Mouse (Mus musculus) lung, embryonic 14.5 days (tissue): ENCODE results near the gene Agk. TPM values are rescaled to one million over a fixed set of nuclear protein-coding genes. Genes with fewer than 3 reads are reported as not detected.

Source experiments
- ATAC-seq: fragments of 200-750 bp; cut with Nextera tagmentation; 2 replicates; pipeline ENCODE4 v1.8.0; 2017; ENCODE audit warnings: mild to moderate bottlenecking, moderate TSS enrichment, moderate library complexity; ENCODE audit not compliant: insufficient read depth
- DNase-seq: peaks from one replicate; pipeline ENCODE4 v3.0.0-alpha.2; 2015
- H3K27ac ChIP-seq: fragments of 300-500 bp; sonication (generic); 2 replicates; pipeline ENCODE4 v1.5.1; 2014; ENCODE audit warnings: low read depth, mild to moderate bottlenecking, moderate library complexity
- H3K27me3 ChIP-seq: fragments of 300-500 bp; sonication (generic); 2 replicates; pipeline ENCODE4 v1.6.1; 2014; ENCODE audit warnings: low read length, control low read depth; ENCODE audit not compliant: insufficient read depth
- H3K36me3 ChIP-seq: fragments of 300-500 bp; sonication (generic); 2 replicates; pipeline ENCODE4 v1.6.1; 2014; ENCODE audit warnings: control low read depth; ENCODE audit not compliant: insufficient read depth
- H3K4me1 ChIP-seq: fragments of 300-500 bp; sonication (generic); 2 replicates; pipeline ENCODE4 v1.6.1; 2014; ENCODE audit warnings: antibody characterized with exemption, control low read depth; ENCODE audit not compliant: insufficient read depth
- H3K4me2 ChIP-seq: fragments of 300-500 bp; sonication (generic); 2 replicates; pipeline ENCODE4 v1.6.1; 2014; ENCODE audit warnings: mild to moderate bottlenecking
- H3K4me3 ChIP-seq: fragments of 300-500 bp; sonication (generic); 2 replicates; pipeline ENCODE4 v1.5.1; 2014; ENCODE audit warnings: low read depth, low read length
- H3K9ac ChIP-seq: fragments of 300-500 bp; sonication (generic); 2 replicates; pipeline ENCODE4 v1.6.1; 2014
- H3K9me3 ChIP-seq: fragments of 300-500 bp; sonication (generic); 2 replicates; pipeline ENCODE4 v1.6.1; 2016; ENCODE audit warnings: low read depth, low read length, control low read depth
- CTCF ChIP-seq: IDR thresholded peaks from 2 replicates; pipeline ENCODE4 v1.5.1; 2016; ENCODE audit warnings: antibody characterized with exemption, low read depth
- WGBS: fragments of 180-500 bp; shearing (Covaris S2); extraction: QIAGEN DNeasy Blood & Tissue Kit; methylation state at CpG from one replicate; pipeline ENCODE4 v1.1.7; 2014; 5-methylcytosine and 5-hydroxymethylcytosine counted together
- polyA plus RNA-seq: library from polyadenylated mRNA; unstranded; fragments of >200 nt; fragmentation: Nextera tagmentation; extraction: Ambion mirVana; gene quantifications from 2 replicates; pipeline ENCODE4 v1.2.1, GENCODE M21; 2014

Gene Agk
- polyA plus RNA-seq, 1 experiment from 2014 or later, result 47.3 TPM

- WGBS, result 85% methylated on average over 7 of the region's 7 CpGs
- Histone ChIP-seq H3K4me3 (no peak overlapping the region), H3K27ac (no peak overlapping the region), H3K9ac (no peak overlapping the region), H3K36me3 (no peaks in the 10 kb centered on the region), H3K9me3 (no peaks in the 10 kb centered on the region), H3K4me2 (no peak overlapping the region), H3K4me1 (peaks cover 7% of the 10 kb centered on the region; the same call in 1 of the 2 replicates), H3K27me3 (no peaks in the 10 kb centered on the region)
- ATAC-seq (no peak), DNase-seq (no peak)
- no peak for TF ChIP-seq CTCF
These were observed 102.5 kb downstream of the Agk start for GRCm38 (mm10) chr6:40427441-40427840.

- peaks cover 7% of the 10 kb centered on the region; the same call in 1 of the 2 replicates for H3K4me1 ChIP-seq
- no peak overlapping the region for H3K4me2 ChIP-seq
- TF ChIP-seq CTCF, result no peak
- no peaks in the 10 kb centered on the region for H3K36me3 ChIP-seq
- H3K9me3 ChIP-seq, result no peaks in the 10 kb centered on the region
- WGBS, result 52% methylated on average over 3 of the region's 3 CpGs
- no peak for DNase-seq
- no peak overlapping the region for H3K4me3 ChIP-seq
- no peak overlapping the region for H3K9ac ChIP-seq
- no peaks in the 10 kb centered on the region for H3K27me3 ChIP-seq
- no peak for ATAC-seq
- no peak overlapping the region for H3K27ac ChIP-seq
These were observed 103.7 kb downstream of the Agk start for GRCm38 (mm10) chr6:40428696-40429095.

- no peak overlapping the region for H3K27ac ChIP-seq
- peaks cover 7% of the 10 kb centered on the region; the same call in 1 of the 2 replicates for H3K4me1 ChIP-seq
- no peaks in the 10 kb centered on the region for H3K27me3 ChIP-seq
- DNase-seq, result peak; percentile 28
- 57% methylated on average over 4 of the region's 4 CpGs for WGBS
- no peak overlapping the region for H3K9ac ChIP-seq
- H3K4me2 ChIP-seq, result no peak overlapping the region
- TF ChIP-seq CTCF, result no peak
- peak; percentile 82 for ATAC-seq
- H3K4me3 ChIP-seq, result no peak overlapping the region
- H3K36me3 ChIP-seq, result no peaks in the 10 kb centered on the region
- no peaks in the 10 kb centered on the region for H3K9me3 ChIP-seq
These were observed 104.6 kb downstream of the Agk start for GRCm38 (mm10) chr6:40429521-40429931.

- DNase-seq, result no peak
- no peak; the same call in 1 of the 2 replicates for ATAC-seq
- no peak for TF ChIP-seq CTCF
- 0 out of 2 replicates have a peak overlapping the region, but pooled peaks have one; percentile 22 for H3K27ac ChIP-seq
- peaks cover 7% of the 10 kb centered on the region; the same call in 1 of the 2 replicates for H3K4me1 ChIP-seq
- no peaks in the 10 kb centered on the region for H3K9me3 ChIP-seq
- WGBS, result 68% methylated on average over 3 of the region's 3 CpGs
- no peaks in the 10 kb centered on the region for H3K27me3 ChIP-seq
- H3K36me3 ChIP-seq, result no peaks in the 10 kb centered on the region
- H3K9ac ChIP-seq, result no peak overlapping the region
- H3K4me3 ChIP-seq, result no peak overlapping the region
- no peak overlapping the region for H3K4me2 ChIP-seq
These were observed 105.3 kb downstream of the Agk start for GRCm38 (mm10) chr6:40430251-40430650.

GRCm38 (mm10) chr6:40430878-40431277 lies 105.9 kb downstream of the Agk start:
- TF ChIP-seq CTCF, result no peak
- no peaks in the 10 kb centered on the region for H3K9me3 ChIP-seq
- H3K4me3 ChIP-seq, result no peak overlapping the region
- WGBS, result 59% methylated on average over 3 of the region's 3 CpGs
- no peaks in the 10 kb centered on the region for H3K36me3 ChIP-seq
- ATAC-seq (no peak), DNase-seq (peak; percentile 21)
- peaks cover 7% of the 10 kb centered on the region; the same call in 1 of the 2 replicates for H3K4me1 ChIP-seq
- H3K27ac ChIP-seq, result no peak overlapping the region
- H3K27me3 ChIP-seq, result no peaks in the 10 kb centered on the region
- no peak overlapping the region for H3K4me2 ChIP-seq
- H3K9ac ChIP-seq, result no peak overlapping the region

- Histone ChIP-seq H3K4me2 (no peak overlapping the region), H3K9me3 (no peaks in the 10 kb centered on the region), H3K4me3 (no peak overlapping the region), H3K27ac (no peak overlapping the region), H3K4me1 (peaks cover 7% of the 10 kb centered on the region; the same call in 1 of the 2 replicates), H3K9ac (no peak overlapping the region), H3K27me3 (no peaks in the 10 kb centered on the region), H3K36me3 (no peaks in the 10 kb centered on the region)
- ATAC-seq (no peak), DNase-seq (peak; percentile 41)
- WGBS, result 61% methylated on average over 4 of the region's 4 CpGs
- no peak for TF ChIP-seq CTCF
These were observed 106.4 kb downstream of the Agk start for GRCm38 (mm10) chr6:40431356-40431755.

- no peaks in the 10 kb centered on the region for H3K9me3 ChIP-seq
- no peak for DNase-seq
- H3K27me3 ChIP-seq, result no peaks in the 10 kb centered on the region
- peaks cover 7% of the 10 kb centered on the region; the same call in 1 of the 2 replicates for H3K4me1 ChIP-seq
- H3K4me2 ChIP-seq, result no peak overlapping the region
- no peaks in the 10 kb centered on the region for H3K36me3 ChIP-seq
- no peak overlapping the region for H3K9ac ChIP-seq
- H3K27ac ChIP-seq, result no peak overlapping the region
- no peak for ATAC-seq
- H3K4me3 ChIP-seq, result no peak overlapping the region
- no peak for TF ChIP-seq CTCF
These were observed 106.8 kb downstream of the Agk start for GRCm38 (mm10) chr6:40431812-40432211.
